Mouse (Mus musculus) heart, adult 10 weeks (tissue): ENCODE measurements around the gene Nup35. TPM values are rescaled to one million over a fixed set of nuclear protein-coding genes. Genes with fewer than 3 reads are reported as not detected.

Experiments used
- polyA plus RNA-seq: library from polyadenylated mRNA; stranded (reverse); fragments of 350-450 nt; fragmentation: Illumina TruSeq; extraction: RNeasy Lipid Tissue Mini Kit (QIAGEN cat#74804); gene quantifications from one replicate; pipeline ENCODE4 v1.2.3, GENCODE M21; 2014; ENCODE audit warnings: low read depth, low replicate concordance

Nup35 gene
- 9.4 TPM for polyA plus RNA-seq

GRCm38 (mm10) chr2:80616854-80617737, at the start of gene Nup35, which contains the start of gene Dusp19:
Nup35 (plus strand) TSS chr2:80617236.
Dusp19 (plus strand) TSS chr2:80617045.

GRCm38 (mm10) chr2:80581043-80581711, 35.9 kb upstream of the Nup35 start, which contains the start of gene Nckap1:
Nckap1 (minus strand) TSS chr2:80581380.

Other genes with a start within 250 kb of the Nup35 start
- gene Frzb, start 169.6 kb upstream of the Nup35 start, polyA plus RNA-seq = 5.6 TPM
- 55.2 TPM for gene Nckap1, start 35.9 kb upstream of the Nup35 start, polyA plus RNA-seq
- gene Dusp19, start 191 bp upstream of the Nup35 start, polyA plus RNA-seq = 10.3 TPM